Mouse (Mus musculus) spleen, postnatal 14 days (tissue): ENCODE data around the gene Vamp4.

Experiments used
- DNase-seq, 2 experiments: peaks; one replicate each; pipeline ENCODE4 v3.0.0; 2021 to 2022; ENCODE audit warnings: low spot score in 2 of 2

Gene Vamp4

GRCm38 (mm10) chr1:162648416-162648815, 78.1 kb downstream of the Vamp4 start:
- DNase-seq, result no peak
